Mouse (Mus musculus): ENCODE measurements around the gene Zbtb24. TPM values are rescaled to one million over a fixed set of nuclear protein-coding genes. Genes with fewer than 3 reads are reported as not detected.

Zbtb24 gene
- polyA plus RNA-seq, 1 experiment from 2014 or later = 18.4 TPM

Other genes with a start within 250 kb of the Zbtb24 start
- gene Fig4, start 147.1 kb upstream of the Zbtb24 start, polyA plus RNA-seq (2015; fragmentation: Nextera tagmentation; extraction: Ambion mirVana) = 17.0 and 17.5 TPM in 2 replicates
- not detected in 2 replicates for gene Ak9, start 146.4 kb upstream of the Zbtb24 start, polyA plus RNA-seq (2015; fragmentation: Nextera tagmentation; extraction: Ambion mirVana)
- 36.0 and 40.8 TPM in 2 replicates for gene Mical1, start 25.9 kb downstream of the Zbtb24 start, polyA plus RNA-seq (2015; fragmentation: Nextera tagmentation; extraction: Ambion mirVana)
- 51.4 and 56.2 TPM in 2 replicates for gene Smpd2, start 40.0 kb downstream of the Zbtb24 start, polyA plus RNA-seq (2015; fragmentation: Nextera tagmentation; extraction: Ambion mirVana)
- gene Ppil6, start 40.1 kb downstream of the Zbtb24 start, polyA plus RNA-seq (2015; fragmentation: Nextera tagmentation; extraction: Ambion mirVana) = 0.18 and 0.82 TPM in 2 replicates
- gene Cd164, start 69.0 kb downstream of the Zbtb24 start, polyA plus RNA-seq (2015; fragmentation: Nextera tagmentation; extraction: Ambion mirVana) = 180 and 186 TPM in 2 replicates

Data from limb, embryonic 15.5 days (tissue).